Mouse (Mus musculus) forebrain, postnatal 0 days (tissue): ENCODE data around the gene Gab2. TPM values are rescaled to one million over a fixed set of nuclear protein-coding genes. Genes with fewer than 3 reads are reported as not detected.

Source experiments
- ATAC-seq: fragments of 200-750 bp; cut with Nextera tagmentation; 2 replicates; pipeline ENCODE4 v1.8.0; 2017; ENCODE audit warnings: mild to moderate bottlenecking, moderate library complexity
- DNase-seq: peaks from one replicate; pipeline ENCODE4 v3.0.0-alpha.2; 2015
- H3K27ac ChIP-seq: fragments of 300-500 bp; sonication (generic); 2 replicates; pipeline ENCODE4 v1.5.1; 2014; ENCODE audit warnings: low read depth, mild to moderate bottlenecking, antibody characterized with exemption, low read length, moderate library complexity, mixed read lengths
- H3K27me3 ChIP-seq: fragments of 300-500 bp; sonication (generic); 2 replicates; pipeline ENCODE4 v1.6.1; 2014; ENCODE audit warnings: mild to moderate bottlenecking, low read length, mixed read lengths; ENCODE audit not compliant: insufficient read depth
- H3K36me3 ChIP-seq: fragments of 300-500 bp; sonication (generic); 2 replicates; pipeline ENCODE4 v1.6.1; 2014; ENCODE audit warnings: mild to moderate bottlenecking, moderate library complexity; ENCODE audit not compliant: insufficient read depth
- H3K4me1 ChIP-seq: fragments of 300-500 bp; sonication (generic); 2 replicates; pipeline ENCODE4 v1.6.1; 2014; ENCODE audit warnings: antibody characterized with exemption; ENCODE audit not compliant: insufficient read depth
- H3K4me2 ChIP-seq: fragments of 300-500 bp; sonication (generic); 2 replicates; pipeline ENCODE4 v1.6.1; 2014; ENCODE audit warnings: low read depth, mild to moderate bottlenecking, moderate library complexity
- H3K4me3 ChIP-seq: fragments of 300-500 bp; sonication (generic); 2 replicates; pipeline ENCODE4 v1.5.1; 2014; ENCODE audit warnings: low read depth, low read length, mixed read lengths
- H3K9ac ChIP-seq: fragments of 300-500 bp; sonication (generic); 2 replicates; pipeline ENCODE4 v1.6.1; 2014; ENCODE audit warnings: mild to moderate bottlenecking
- H3K9me3 ChIP-seq: fragments of 300-500 bp; sonication (generic); 2 replicates; pipeline ENCODE4 v1.6.1; 2016; ENCODE audit warnings: low read length
- CTCF ChIP-seq: sonication (generic); IDR thresholded peaks from 2 replicates; pipeline ENCODE4 v1.5.1; 2016; ENCODE audit warnings: antibody characterized with exemption, control low read depth, low read depth
- WGBS: fragments of 180-500 bp; shearing (Covaris S2); extraction: QIAGEN DNeasy Blood & Tissue Kit; methylation state at CpG from one replicate; pipeline ENCODE4 v1.1.7; 2014; 5-methylcytosine and 5-hydroxymethylcytosine counted together
- polyA plus RNA-seq: library from polyadenylated mRNA; unstranded; fragments of >200 nt; fragmentation: Nextera tagmentation; extraction: Ambion mirVana; gene quantifications from 2 replicates; pipeline ENCODE4 v1.2.1, GENCODE M21; 2015
- total RNA-seq: library from RNA; depleted of rRNA; stranded (reverse); fragments of >200 nt; gene quantifications from 2 replicates; pipeline ENCODE4 v1.2.3, GENCODE M21; 2014

The Gab2 gene
- total and polyA plus RNA-seq, 2 experiments from 2014 or later, result 14.0 to 27.0 TPM

DNA sequence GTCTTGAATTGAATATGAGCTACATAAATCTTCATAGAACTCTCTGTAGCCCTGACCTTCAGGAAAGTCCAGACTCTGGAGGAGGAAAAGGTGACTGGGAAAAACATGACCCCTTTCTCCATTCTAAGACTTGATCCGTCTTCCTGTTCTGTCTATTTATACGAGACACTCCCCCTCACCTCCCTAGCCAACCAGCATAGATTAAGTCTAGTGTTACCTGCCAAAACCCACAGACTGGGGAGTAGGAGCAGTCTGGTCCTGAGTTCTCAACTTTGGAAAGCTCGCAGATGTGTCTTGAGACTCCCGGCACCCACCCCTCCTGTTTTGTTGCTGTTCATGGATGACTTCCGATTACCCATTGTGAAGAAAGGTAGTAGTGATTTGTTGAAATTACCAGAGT, 166.8 kb downstream of the Gab2 start:
- no peak for TF ChIP-seq CTCF
- H3K4me3 ChIP-seq, result no peak overlapping the region
- no peak for DNase-seq
- no peak overlapping the region for H3K4me2 ChIP-seq
- no peak overlapping the region for H3K9ac ChIP-seq
- H3K9me3 ChIP-seq, result no peaks in the 10 kb centered on the region
- H3K27me3 ChIP-seq, result no peaks in the 10 kb centered on the region
- H3K4me1 ChIP-seq, result no peaks in the 10 kb centered on the region
- 0 out of 2 replicates have a peak, but pooled peaks have one; percentile 34 for ATAC-seq
- H3K36me3 ChIP-seq, result no peaks in the 10 kb centered on the region
- WGBS, result 68% methylated on average over 5 of the region's 5 CpGs
- no peak overlapping the region for H3K27ac ChIP-seq

DNA sequence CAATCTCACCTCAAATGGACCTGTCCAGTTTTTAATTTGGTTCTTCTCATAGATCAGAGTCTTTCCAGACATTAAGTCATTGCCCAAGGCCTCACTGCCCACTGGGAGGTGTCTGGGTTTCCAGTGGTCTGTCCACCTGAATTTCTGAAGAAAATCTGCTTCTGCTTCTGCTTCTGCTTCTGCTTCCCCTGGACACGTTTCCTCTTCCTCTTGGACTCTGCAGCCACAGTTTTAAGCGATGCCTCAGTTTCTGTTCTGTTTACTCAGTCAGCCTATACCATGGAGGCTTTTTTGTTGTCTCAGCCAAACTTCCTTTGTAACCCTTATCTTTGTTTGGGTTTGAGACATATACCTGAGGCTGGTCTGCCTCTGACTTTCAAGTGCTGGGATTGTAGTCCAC, 170.3 kb downstream of the Gab2 start:
- Histone ChIP-seq H3K9me3 (no peaks in the 10 kb centered on the region), H3K4me3 (no peak overlapping the region), H3K9ac (no peak overlapping the region), H3K36me3 (no peaks in the 10 kb centered on the region), H3K27me3 (no peaks in the 10 kb centered on the region), H3K4me2 (no peak overlapping the region), H3K4me1 (no peaks in the 10 kb centered on the region), H3K27ac (no peak overlapping the region)
- ATAC-seq, result no peak
- DNase-seq, result no peak
- no peak for TF ChIP-seq CTCF
- 78% methylated on average over 2 of the region's 2 CpGs for WGBS

DNA sequence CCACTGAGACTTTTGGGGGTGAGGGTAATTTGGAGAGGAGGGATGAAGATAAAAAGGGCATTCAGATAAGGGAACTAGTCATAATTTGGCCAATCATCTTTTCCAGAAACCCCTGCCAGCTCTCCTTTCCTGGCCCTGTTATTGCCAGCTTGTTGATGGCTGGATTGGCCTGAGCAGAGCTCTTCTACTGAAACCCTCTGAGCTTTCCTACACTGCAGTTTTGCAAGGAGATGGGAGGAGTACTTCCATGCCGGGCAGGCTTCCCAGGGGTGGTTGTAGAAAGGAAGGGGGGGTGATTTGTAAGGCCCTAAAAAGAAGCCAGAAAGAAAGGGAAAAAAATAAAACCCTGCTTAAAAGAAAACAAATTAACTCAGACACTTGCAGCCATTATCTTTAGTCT, 181.2 kb downstream of the Gab2 start:
- no peak for DNase-seq
- no peaks in the 10 kb centered on the region for H3K4me1 ChIP-seq

DNA sequence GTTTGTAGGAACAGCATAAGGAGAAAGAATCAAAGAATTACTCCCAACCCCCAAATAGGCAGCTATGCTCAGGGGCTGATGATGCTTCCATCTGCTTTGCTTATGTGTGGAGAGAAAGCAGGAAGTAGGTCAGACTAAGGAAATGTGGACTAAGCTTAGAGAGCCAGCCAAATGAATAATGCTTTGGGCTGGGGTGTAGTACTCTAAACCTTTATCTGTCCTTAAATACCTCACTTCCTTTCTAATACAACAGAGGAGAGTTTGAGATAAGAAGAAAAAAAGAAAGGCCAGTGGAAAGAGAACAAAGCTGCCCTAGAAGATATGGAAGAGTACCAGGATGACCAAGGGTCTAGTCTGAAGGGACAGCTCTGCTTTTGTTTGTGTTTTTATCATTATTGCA, 189.0 kb downstream of the Gab2 start:
- no peak overlapping the region for H3K4me2 ChIP-seq
- no peaks in the 10 kb centered on the region for H3K36me3 ChIP-seq
- H3K4me1 ChIP-seq, result no peaks in the 10 kb centered on the region
- DNase-seq (no peak), ATAC-seq (no peak)
- no peaks in the 10 kb centered on the region for H3K27me3 ChIP-seq
- no peaks in the 10 kb centered on the region for H3K9me3 ChIP-seq
- H3K4me3 ChIP-seq, result no peak overlapping the region
- no peak for TF ChIP-seq CTCF
- H3K9ac ChIP-seq, result no peak overlapping the region
- H3K27ac ChIP-seq, result no peak overlapping the region

More for the DNA sequence above, 181.2 kb downstream of the Gab2 start:
- Histone ChIP-seq H3K9me3 (no peaks in the 10 kb centered on the region), H3K4me3 (no peak overlapping the region), H3K27me3 (no peaks in the 10 kb centered on the region), H3K4me2 (no peak overlapping the region), H3K9ac (no peak overlapping the region), H3K27ac (no peak overlapping the region), H3K36me3 (no peaks in the 10 kb centered on the region)
- TF ChIP-seq CTCF, result no peak
- 52% methylated on average over 1 of the region's 1 CpGs for WGBS
- ATAC-seq, result no peak

DNA sequence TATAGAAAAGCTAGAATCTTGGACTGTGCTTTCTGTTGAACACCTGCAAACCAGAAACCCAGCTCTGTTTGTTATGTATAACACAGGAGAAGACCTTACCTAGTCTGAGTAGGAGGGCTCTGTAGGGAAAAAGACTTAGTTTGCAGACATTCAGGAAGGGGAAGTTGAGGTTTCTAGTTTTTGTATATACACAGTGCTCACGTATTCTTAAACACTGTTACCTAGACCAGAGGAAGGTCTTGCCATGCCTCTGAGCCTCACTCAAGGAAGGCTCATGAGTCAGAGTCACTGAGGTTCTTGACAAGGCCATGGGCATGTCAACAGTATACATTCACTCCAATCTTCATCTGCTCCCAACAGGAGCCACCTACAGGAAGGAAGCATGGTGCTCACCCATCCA, 189.7 kb downstream of the Gab2 start:
- Histone ChIP-seq H3K4me1 (no peaks in the 10 kb centered on the region), H3K27me3 (no peaks in the 10 kb centered on the region), H3K9ac (no peak overlapping the region), H3K27ac (no peak overlapping the region), H3K4me2 (no peak overlapping the region), H3K9me3 (no peaks in the 10 kb centered on the region), H3K4me3 (no peak overlapping the region), H3K36me3 (no peaks in the 10 kb centered on the region)
- no peak for ATAC-seq
- DNase-seq, result no peak
- no peak for TF ChIP-seq CTCF
- WGBS, result 82% methylated on average over 1 of the region's 1 CpGs

DNA sequence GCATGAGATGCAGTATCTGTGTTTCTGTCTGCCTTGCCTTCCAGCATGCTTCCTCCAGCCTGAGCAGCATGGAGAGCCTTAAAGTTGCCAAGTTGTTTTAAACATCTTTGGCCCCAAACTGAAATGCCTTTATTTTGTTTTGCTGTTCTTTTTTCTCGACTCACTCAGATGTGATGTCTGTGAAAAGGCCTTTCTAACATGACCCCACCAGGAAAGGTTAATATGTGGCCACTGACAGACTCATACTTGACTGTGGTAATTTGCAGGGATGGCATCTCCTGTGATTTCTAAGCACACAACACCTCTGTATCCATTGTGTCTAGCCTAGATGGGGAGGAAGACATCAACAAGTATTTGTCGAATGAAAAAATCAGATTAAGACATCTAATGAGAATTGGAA, 215.6 kb downstream of the Gab2 start:
- ATAC-seq, result no peak
- Histone ChIP-seq H3K27ac (no peak overlapping the region), H3K4me2 (no peak overlapping the region), H3K36me3 (peaks cover 17% of the 10 kb centered on the region; the same call in 1 of the 2 replicates), H3K4me3 (no peak overlapping the region), H3K9me3 (no peaks in the 10 kb centered on the region), H3K27me3 (no peaks in the 10 kb centered on the region), H3K4me1 (no peaks in the 10 kb centered on the region), H3K9ac (no peak overlapping the region)
- DNase-seq, result no peak
- TF ChIP-seq CTCF, result no peak
- WGBS, result 49% methylated on average over 2 of the region's 2 CpGs

DNA sequence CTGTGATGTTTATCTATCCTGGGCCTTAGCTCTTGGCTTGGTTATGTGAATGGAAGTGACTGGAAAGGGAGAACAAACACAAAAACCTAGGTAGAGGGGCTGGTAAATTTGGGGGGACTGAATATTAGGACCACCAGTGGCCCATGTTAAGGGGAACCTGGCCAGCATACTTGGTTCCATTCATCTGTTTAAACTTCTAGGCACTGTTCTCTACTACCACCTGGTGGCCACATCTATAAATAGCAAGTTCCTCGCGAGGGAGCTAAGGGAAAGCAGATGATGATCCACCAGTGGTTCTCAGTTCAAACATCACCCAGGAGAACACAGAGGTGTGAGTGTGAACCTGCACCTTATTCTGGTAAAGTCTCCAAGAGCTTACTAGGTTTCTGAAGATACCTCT, 216.1 kb downstream of the Gab2 start:
- DNase-seq (peak; percentile 83), ATAC-seq (peak; percentile 54; the same call in 1 of the 2 replicates)
- no peak overlapping the region for H3K27ac ChIP-seq
- H3K27me3 ChIP-seq, result no peaks in the 10 kb centered on the region
- H3K4me1 ChIP-seq, result no peaks in the 10 kb centered on the region
- no peaks in the 10 kb centered on the region for H3K9me3 ChIP-seq
- H3K4me2 ChIP-seq, result no peak overlapping the region
- H3K36me3 ChIP-seq, result peaks cover 22% of the 10 kb centered on the region; the same call in 1 of the 2 replicates
- H3K4me3 ChIP-seq, result no peak overlapping the region
- TF ChIP-seq CTCF, result peak; percentile 94
- 0% methylated on average over 2 of the region's 2 CpGs for whole genome bisulfite sequencing
- H3K9ac ChIP-seq, result no peak overlapping the region

DNA sequence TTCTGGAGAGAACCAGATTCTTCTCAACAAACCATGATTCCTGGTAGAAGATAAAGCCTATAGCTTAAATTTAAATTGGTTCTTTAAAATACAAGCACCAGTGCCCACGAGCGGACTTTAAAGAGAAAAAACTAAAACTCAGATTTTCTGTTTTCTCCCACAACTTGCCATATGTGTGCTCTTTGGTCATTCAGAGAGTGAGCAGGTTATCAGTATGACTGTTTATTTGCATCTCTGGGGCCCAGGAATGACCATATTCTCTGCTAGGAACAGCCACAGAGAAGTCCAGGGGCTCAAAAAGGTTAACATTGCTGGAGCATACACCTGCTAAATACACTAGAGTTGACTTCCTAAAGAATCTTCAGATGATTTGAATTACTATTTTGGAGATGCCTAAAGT, 216.9 kb downstream of the Gab2 start:
- Histone ChIP-seq H3K4me3 (no peak overlapping the region), H3K9me3 (no peaks in the 10 kb centered on the region), H3K4me2 (no peak overlapping the region), H3K27me3 (no peaks in the 10 kb centered on the region), H3K27ac (no peak overlapping the region), H3K4me1 (no peaks in the 10 kb centered on the region), H3K9ac (no peak overlapping the region), H3K36me3 (peaks cover 30% of the 10 kb centered on the region; the same call in 1 of the 2 replicates)
- DNase-seq, result no peak
- WGBS, result 90% methylated on average over 2 of the region's 2 CpGs
- no peak for ATAC-seq
- no peak for TF ChIP-seq CTCF
